In genomic region chr7:6132646-6133045, GRCm38 (mm10) we compare ENCODE assay signal across 25 mouse cellular contexts. TPM values are rescaled to one million over a fixed set of nuclear protein-coding genes. Genes with fewer than 3 reads are reported as not detected.
DNase-seq lines count a peak whose midpoint lies in the region; ATAC-seq and TF ChIP-seq lines count a peak whose summit lies in the region.
"Had no signal": no experiment of that assay in that cellular context is flagged by ENCODE, and none has a peak within 500 bp of the region (broad histone marks: within the 10 kb centered on the region; RNA-seq: fewer than 3 reads in every experiment).

No protein-coding gene starts in this region.

- TF ChIP-seq POLR2A in testis, adult 2 months (IDR thresholded peaks at IDR 0.05; ENCODE audit: control insufficient read depth, low read depth, low read length): no peak

- no peak overlapping the region for H3K4me2 ChIP-seq in midbrain, embryonic 11.5 days
- no peak overlapping the region for H3K4me2 ChIP-seq in midbrain, embryonic 14.5 days (ENCODE audit: low read length)
- H3K4me2 ChIP-seq: embryonic facial prominence, embryonic 15.5 days; forebrain, embryonic 15.5 days; heart, embryonic 11.5 days; heart, embryonic 15.5 days; hindbrain, embryonic 14.5 days; intestine, embryonic 15.5 days had no signal

- no peak for DNase-seq in midbrain, embryonic 11.5 days (ENCODE audit: low spot score, missing footprints)
- DNase-seq in midbrain, embryonic 14.5 days: no peak
- no peak for DNase-seq in testis, postnatal 14 days (ENCODE audit: low spot score)
- DNase-seq in NIH3T3 (ENCODE audit: low read depth): peak; percentile 11
- DNase-seq in yolk sac, embryonic 10.5 days (ENCODE audit: low spot score): no peak
- DNase-seq: adrenal gland, postnatal 14 days; cerebellum, adult 11-12 months; cerebellum, adult 9-10 months; cerebellum, postnatal 36 days; gastrocnemius, postnatal 10 days; heart, postnatal 14 days had no signal

- H3K9ac ChIP-seq in midbrain, embryonic 11.5 days (ENCODE audit: low read length): no peak overlapping the region
- H3K9ac ChIP-seq in midbrain, embryonic 14.5 days (replicated peaks; ENCODE audit: low read length): no peak overlapping the region
- H3K9ac ChIP-seq: embryonic facial prominence, embryonic 15.5 days; forebrain, embryonic 15.5 days; heart, embryonic 15.5 days; hindbrain, embryonic 14.5 days; intestine, embryonic 15.5 days had no signal

- no peaks in the 10 kb centered on the region for H3K4me1 ChIP-seq in midbrain, embryonic 11.5 days (ENCODE audit: control insufficient read depth, insufficient read depth, low read length)
- H3K4me1 ChIP-seq in midbrain, embryonic 14.5 days (ENCODE audit: control insufficient read depth, insufficient read depth, low read length): no peaks in the 10 kb centered on the region
- H3K4me1 ChIP-seq in testis, adult 2 months (ENCODE audit: control insufficient read depth, insufficient read depth, low read length): peaks cover 7% of the 10 kb centered on the region
- H3K4me1 ChIP-seq: embryonic facial prominence, embryonic 15.5 days; forebrain, embryonic 10.5 days; forebrain, embryonic 15.5 days; heart, embryonic 15.5 days; hindbrain, embryonic 10.5 days; intestine, embryonic 15.5 days had no signal

- 77% methylated on average over 30 of the region's 30 CpGs for WGBS in midbrain, embryonic 11.5 days
- WGBS in midbrain, embryonic 14.5 days: 81% methylated on average over 30 of the region's 30 CpGs

- TF ChIP-seq CTCF in testis, adult 2 months (IDR thresholded peaks at IDR 0.05; ENCODE audit: control insufficient read depth, insufficient read depth, insufficient replicate concordance, low read depth, low read length): no peak

- ATAC-seq in midbrain, embryonic 11.5 days (ENCODE audit: low FRiP score): 0 out of 2 replicates have a peak, but pooled peaks have one; percentile 8
- ATAC-seq in midbrain, embryonic 14.5 days (ENCODE audit: low FRiP score, low TSS enrichment): no peak
- ATAC-seq in monocyte, adult 5-6 weeks (replicated peaks; ENCODE audit: insufficient number of reproducible peaks, low FRiP score, low TSS enrichment, poor library complexity, severe bottlenecking): no peak
- ATAC-seq: activated CD4-positive, CD25-positive, alpha-beta regulatory T cell, adult 4 months; forebrain, embryonic 15.5 days; intestine, embryonic 15.5 days had no signal

- no peaks in the 10 kb centered on the region for H3K27me3 ChIP-seq in midbrain, embryonic 11.5 days (ENCODE audit: control insufficient read depth, insufficient read depth, low read length)
- H3K27me3 ChIP-seq in midbrain, embryonic 14.5 days (ENCODE audit: control insufficient read depth, insufficient read depth, low read length): no peaks in the 10 kb centered on the region
- H3K27me3 ChIP-seq in testis, adult 2 months (ENCODE audit: control insufficient read depth, insufficient read depth, low read length): no peaks in the 10 kb centered on the region
- H3K27me3 ChIP-seq: CH12.LX; embryonic facial prominence, embryonic 15.5 days; forebrain, embryonic 15.5 days; heart, embryonic 15.5 days; intestine, embryonic 15.5 days had no signal

- H3K4me3 ChIP-seq in midbrain, embryonic 11.5 days (ENCODE audit: low read depth, low read length): no peak overlapping the region
- no peak overlapping the region for H3K4me3 ChIP-seq in midbrain, embryonic 14.5 days (replicated peaks; ENCODE audit: low read depth, low read length)
- H3K4me3 ChIP-seq in testis, adult 2 months (ENCODE audit: control insufficient read depth, low read depth, low read length): peak overlapping the region; percentile 20
- H3K4me3 ChIP-seq: embryonic facial prominence, embryonic 15.5 days; erythroblast, embryonic 14.5 days; forebrain, embryonic 10.5 days; forebrain, embryonic 15.5 days; heart, adult 2 months; heart, embryonic 15.5 days; hindbrain, embryonic 10.5 days; intestine, embryonic 15.5 days had no signal

- peaks cover 14% of the 10 kb centered on the region for H3K36me3 ChIP-seq in midbrain, embryonic 11.5 days (ENCODE audit: control insufficient read depth, insufficient read depth, low read length)
- peaks cover 35% of the 10 kb centered on the region for H3K36me3 ChIP-seq in midbrain, embryonic 14.5 days (ENCODE audit: control insufficient read depth, insufficient read depth, low read length)
- H3K36me3 ChIP-seq in testis, adult 2 months (ENCODE audit: control insufficient read depth, insufficient read depth, low read length): no peaks in the 10 kb centered on the region

- no peaks in the 10 kb centered on the region; the same call in 1 of the 2 replicates for H3K9me3 ChIP-seq in midbrain, embryonic 11.5 days (ENCODE audit: control insufficient read depth, low read length)
- H3K9me3 ChIP-seq in midbrain, embryonic 14.5 days (ENCODE audit: control insufficient read depth, low read length): 0 out of 2 replicates have a peak, but pooled peaks cover 10% of the 10 kb centered on the region
- H3K9me3 ChIP-seq: embryonic facial prominence, embryonic 15.5 days; intestine, embryonic 15.5 days had no signal

- no peak overlapping the region for H3K27ac ChIP-seq in midbrain, embryonic 11.5 days (ENCODE audit: low read depth, low read length)
- H3K27ac ChIP-seq in midbrain, embryonic 14.5 days (replicated peaks; ENCODE audit: low read depth, low read length): no peak overlapping the region
- H3K27ac ChIP-seq in testis, adult 2 months (ENCODE audit: control insufficient read depth, insufficient read depth, low read depth, low read length): no peak overlapping the region
- H3K27ac ChIP-seq: embryonic facial prominence, embryonic 15.5 days; forebrain, embryonic 10.5 days; forebrain, embryonic 15.5 days; heart, adult 2 months; heart, embryonic 15.5 days; hindbrain, embryonic 10.5 days; hindbrain, embryonic 14.5 days; intestine, embryonic 15.5 days had no signal

RNA-seq across cellular contexts. Expression of gene Zfp787, which starts 23.2 kb away (rescaled TPM):
- polyA plus RNA-seq in midbrain, embryonic 11.5 days (2014; fragmentation: Nextera tagmentation; extraction: Ambion mirVana): 13.5 and 14.7 TPM in 2 replicates
- polyA plus RNA-seq in midbrain, embryonic 14.5 days (2014; fragmentation: Nextera tagmentation; extraction: Ambion mirVana): 12.0 and 19.1 TPM in 2 replicates
- polyA plus RNA-seq in testis, adult 2 months (2012; rRNA removed): 41.0 and 45.8 TPM in 2 replicates
- total RNA-seq in monocyte, adult 5-6 weeks (2017): 33.9 to 36.8 TPM (median 34.7 TPM) in 3 replicates

RNA-seq across cellular contexts. Expression of gene Zfp444, which starts 39.4 kb away (rescaled TPM):
- polyA plus RNA-seq in midbrain, embryonic 11.5 days (2014; fragmentation: Nextera tagmentation; extraction: Ambion mirVana): 69.4 and 72.2 TPM in 2 replicates
- 82.8 and 94.7 TPM in 2 replicates for polyA plus RNA-seq in midbrain, embryonic 14.5 days (2014; fragmentation: Nextera tagmentation; extraction: Ambion mirVana)
- polyA plus RNA-seq in testis, adult 2 months (2012; rRNA removed): 20.3 and 21.6 TPM in 2 replicates
- 12.1 to 33.4 TPM (median 16.7 TPM) in 3 replicates for total RNA-seq in monocyte, adult 5-6 weeks (2017)
